Mouse (Mus musculus): ENCODE measurements around the gene Pagr1a. TPM values are rescaled to one million over a fixed set of nuclear protein-coding genes. Genes with fewer than 3 reads are reported as not detected.

Gene Pagr1a
- polyA plus RNA-seq (2016; fragmentation: Nextera tagmentation; extraction: Ambion mirVana), result 51.4 and 76.7 TPM in 2 replicates

GRCm38 (mm10) chr7:127016971-127017949, at the start of gene Pagr1a:
Pagr1a (minus strand) TSS chr7:127017352.
- peak; percentile 79 for ATAC-seq (ENCODE audit: insufficient number of reproducible peaks, insufficient read depth, low FRiP score, low TSS enrichment)
- Histone ChIP-seq H3K9ac (peak within 1 kb of the TSS; percentile 82), H3K4me1 (peaks cover 70% of the 10 kb centered on the region), H3K27ac (peak within 1 kb of the TSS; percentile 93), H3K27me3 (no peaks in the 10 kb centered on the region), H3K4me2 (replicated peaks) (peak within 1 kb of the TSS; percentile 97), H3K36me3 (peaks cover 38% of the 10 kb centered on the region), H3K4me3 (peak within 1 kb of the TSS; percentile 55), H3K9me3 (no peaks in the 10 kb centered on the region)
- 4% methylated on average over 39 of the region's 39 CpGs for WGBS

- H3K27ac ChIP-seq, result no peak overlapping the region
- WGBS, result 78% methylated on average over 4 of the region's 4 CpGs
- H3K4me3 ChIP-seq, result no peak overlapping the region
- no peaks in the 10 kb centered on the region for H3K9me3 ChIP-seq
- H3K36me3 ChIP-seq, result no peaks in the 10 kb centered on the region
- H3K4me1 ChIP-seq, result no peaks in the 10 kb centered on the region
- H3K4me2 ChIP-seq (replicated peaks), result no peak overlapping the region
- H3K9ac ChIP-seq, result no peak overlapping the region
- no peak for ATAC-seq (ENCODE audit: insufficient number of reproducible peaks, insufficient read depth, low FRiP score, low TSS enrichment)
- no peaks in the 10 kb centered on the region for H3K27me3 ChIP-seq
Measured at GRCm38 (mm10) chr7:127066317-127066716, 49.2 kb upstream of the Pagr1a start.

GRCm38 (mm10) chr7:127065538-127065937, 48.4 kb upstream of the Pagr1a start:
- Histone ChIP-seq H3K27me3 (no peaks in the 10 kb centered on the region), H3K9me3 (no peaks in the 10 kb centered on the region), H3K9ac (no peak overlapping the region), H3K4me1 (no peaks in the 10 kb centered on the region), H3K4me2 (replicated peaks) (no peak overlapping the region), H3K27ac (no peak overlapping the region), H3K4me3 (no peak overlapping the region), H3K36me3 (no peaks in the 10 kb centered on the region)
- 86% methylated on average over 6 of the region's 6 CpGs for WGBS
- no peak for ATAC-seq (ENCODE audit: insufficient number of reproducible peaks, insufficient read depth, low FRiP score, low TSS enrichment)

GRCm38 (mm10) chr7:127055026-127055585, 38.0 kb upstream of the Pagr1a start:
- no peaks in the 10 kb centered on the region for H3K4me1 ChIP-seq
- 75% methylated on average over 5 of the region's 5 CpGs for WGBS
- H3K9ac ChIP-seq, result no peak overlapping the region
- ATAC-seq (ENCODE audit: insufficient number of reproducible peaks, insufficient read depth, low FRiP score, low TSS enrichment), result no peak
- no peak overlapping the region for H3K4me3 ChIP-seq
- H3K4me2 ChIP-seq (replicated peaks), result no peak overlapping the region
- no peak overlapping the region for H3K27ac ChIP-seq
- no peaks in the 10 kb centered on the region for H3K36me3 ChIP-seq
- H3K9me3 ChIP-seq, result no peaks in the 10 kb centered on the region
- no peaks in the 10 kb centered on the region for H3K27me3 ChIP-seq

GRCm38 (mm10) chr7:127041851-127042672, 24.9 kb upstream of the Pagr1a start, which contains the start of gene Kif22:
Kif22 (minus strand) TSS chr7:127042471.
- Histone ChIP-seq H3K27ac (peak within 1 kb of the TSS; percentile 77), H3K4me1 (peaks cover 14% of the 10 kb centered on the region), H3K9me3 (no peaks in the 10 kb centered on the region), H3K4me2 (replicated peaks) (peak within 1 kb of the TSS; percentile 84), H3K9ac (peak within 1 kb of the TSS; percentile 80), H3K4me3 (peak within 1 kb of the TSS; percentile 79), H3K27me3 (no peaks in the 10 kb centered on the region), H3K36me3 (peaks cover 13% of the 10 kb centered on the region)
- peak; percentile 77 for ATAC-seq (ENCODE audit: insufficient number of reproducible peaks, insufficient read depth, low FRiP score, low TSS enrichment)
- under 1% methylated on average over 53 of the region's 53 CpGs for WGBS

GRCm38 (mm10) chr7:127031244-127031643, 14.1 kb upstream of the Pagr1a start:
- Histone ChIP-seq H3K27ac (no peak overlapping the region), H3K4me1 (peaks cover 8% of the 10 kb centered on the region), H3K9me3 (no peaks in the 10 kb centered on the region), H3K4me2 (replicated peaks) (no peak overlapping the region), H3K9ac (no peak overlapping the region), H3K4me3 (no peak overlapping the region), H3K36me3 (peaks cover 65% of the 10 kb centered on the region), H3K27me3 (no peaks in the 10 kb centered on the region)
- no peak for ATAC-seq (ENCODE audit: insufficient number of reproducible peaks, insufficient read depth, low FRiP score, low TSS enrichment)
- 61% methylated on average over 1 of the region's 1 CpGs for WGBS

GRCm38 (mm10) chr7:127030172-127030571, 13.0 kb upstream of the Pagr1a start:
- Histone ChIP-seq H3K27ac (no peak overlapping the region), H3K36me3 (peaks cover 59% of the 10 kb centered on the region), H3K9me3 (no peaks in the 10 kb centered on the region), H3K9ac (no peak overlapping the region), H3K27me3 (no peaks in the 10 kb centered on the region), H3K4me1 (peaks cover 8% of the 10 kb centered on the region), H3K4me3 (no peak overlapping the region), H3K4me2 (replicated peaks) (no peak overlapping the region)
- no peak for ATAC-seq (ENCODE audit: insufficient number of reproducible peaks, insufficient read depth, low FRiP score, low TSS enrichment)
- WGBS, result 100% methylated on average over 1 of the region's 1 CpGs

- peak overlapping the region; percentile 57 for H3K4me2 ChIP-seq (replicated peaks)
- 69% methylated on average over 8 of the region's 8 CpGs for WGBS
- H3K36me3 ChIP-seq, result peaks cover 54% of the 10 kb centered on the region
- no peak; the same call in 1 of the 2 replicates for ATAC-seq (ENCODE audit: insufficient number of reproducible peaks, insufficient read depth, low FRiP score, low TSS enrichment)
- no peaks in the 10 kb centered on the region for H3K27me3 ChIP-seq
- H3K27ac ChIP-seq, result peak overlapping the region; percentile 98
- peak overlapping the region; percentile 92 for H3K4me3 ChIP-seq
- peak overlapping the region; percentile 52 for H3K9ac ChIP-seq
- peaks cover 28% of the 10 kb centered on the region for H3K4me1 ChIP-seq
- H3K9me3 ChIP-seq, result no peaks in the 10 kb centered on the region
Measured at GRCm38 (mm10) chr7:127027885-127028284, 10.7 kb upstream of the Pagr1a start.

GRCm38 (mm10) chr7:127026984-127027726, 10.0 kb upstream of the Pagr1a start, which contains the start of gene Maz:
Maz (minus strand) TSS chr7:127027037.
- Histone ChIP-seq H3K4me3 (peak within 1 kb of the TSS; percentile 92), H3K27me3 (no peaks in the 10 kb centered on the region), H3K4me1 (peaks cover 36% of the 10 kb centered on the region), H3K4me2 (replicated peaks) (peak within 1 kb of the TSS; percentile 97), H3K27ac (peak within 1 kb of the TSS; percentile 98), H3K9me3 (no peaks in the 10 kb centered on the region), H3K9ac (peak within 1 kb of the TSS; percentile 99), H3K36me3 (peaks cover 54% of the 10 kb centered on the region)
- WGBS, result under 1% methylated on average over 58 of the region's 63 CpGs
- peak; percentile 85 for ATAC-seq (ENCODE audit: insufficient number of reproducible peaks, insufficient read depth, low FRiP score, low TSS enrichment)

- no peak for ATAC-seq (ENCODE audit: insufficient number of reproducible peaks, insufficient read depth, low FRiP score, low TSS enrichment)
- Histone ChIP-seq H3K36me3 (peaks cover 54% of the 10 kb centered on the region), H3K9ac (peak overlapping the region; percentile 99), H3K4me1 (peaks cover 41% of the 10 kb centered on the region), H3K27me3 (no peaks in the 10 kb centered on the region), H3K9me3 (no peaks in the 10 kb centered on the region), H3K4me3 (peak overlapping the region; percentile 92), H3K4me2 (replicated peaks) (no peak overlapping the region; the same call in 1 of the 2 replicates), H3K27ac (peak overlapping the region; percentile 98)
- WGBS, result 0% methylated on average over 8 of the region's 48 CpGs
Measured at GRCm38 (mm10) chr7:127026616-127026983, 9.4 kb upstream of the Pagr1a start.
